Mouse (Mus musculus) hindbrain, embryonic 16.5 days (tissue): ENCODE measurements at regions not wholly inside any gene's neighbourhood (a gene's known extent, or its start where the extent isn't known, plus 50 kb on each side); places are given as distances from the start of the nearest gene placed in this dataset.

Source experiments
- ATAC-seq: fragments of 200-750 bp; cut with Nextera tagmentation; 2 replicates; pipeline ENCODE4 v1.8.0; 2017; ENCODE audit warnings: moderate TSS enrichment, moderate library complexity
- H3K27ac ChIP-seq: fragments of 300-500 bp; sonication (generic); 2 replicates; pipeline ENCODE4 v1.5.1; 2014; ENCODE audit warnings: low read depth, mild to moderate bottlenecking, control low read depth, low read length, moderate library complexity
- H3K27me3 ChIP-seq: fragments of 300-500 bp; sonication (generic); replicated peaks from 2 replicates; pipeline ENCODE4 v1.6.1; 2014; ENCODE audit warnings: low read length; ENCODE audit not compliant: control insufficient read depth, insufficient read depth
- H3K36me3 ChIP-seq: fragments of 300-500 bp; sonication (generic); 2 replicates; pipeline ENCODE4 v1.6.1; 2014; ENCODE audit warnings: mild to moderate bottlenecking, low read length, moderate library complexity, mixed read lengths; ENCODE audit not compliant: control insufficient read depth, insufficient read depth
- H3K4me1 ChIP-seq: fragments of 300-500 bp; sonication (generic); 2 replicates; pipeline ENCODE4 v1.6.1; 2014; ENCODE audit warnings: low read depth, low read length; ENCODE audit not compliant: control insufficient read depth, insufficient read depth
- H3K4me2 ChIP-seq: fragments of 300-500 bp; sonication (generic); 2 replicates; pipeline ENCODE4 v1.6.1; 2014; ENCODE audit warnings: mild to moderate bottlenecking, low read length, control low read depth, moderate library complexity
- H3K4me3 ChIP-seq: fragments of 300-500 bp; sonication (generic); 2 replicates; pipeline ENCODE4 v1.5.1; 2014; ENCODE audit warnings: mild to moderate bottlenecking, low read length, control low read depth, moderate library complexity
- H3K9ac ChIP-seq: fragments of 300-500 bp; sonication (generic); 2 replicates; pipeline ENCODE4 v1.6.1; 2014; ENCODE audit warnings: low read depth, mild to moderate bottlenecking, control low read depth, low read length, moderate library complexity
- H3K9me3 ChIP-seq: fragments of 300-500 bp; sonication (generic); 2 replicates; pipeline ENCODE4 v1.6.1; 2014; ENCODE audit warnings: mild to moderate bottlenecking, low read length, moderate library complexity; ENCODE audit not compliant: control insufficient read depth
- WGBS: fragments of 180-500 bp; shearing (Covaris S2); extraction: QIAGEN DNeasy Blood & Tissue Kit; methylation state at CpG from one replicate; pipeline ENCODE4 v1.1.7; 2014; 5-methylcytosine and 5-hydroxymethylcytosine counted together

GRCm38 (mm10) chr3:54103098-54103497 lies 52.7 kb upstream of the Trpc4 start:
- 87% methylated on average over 9 of the region's 16 CpGs for WGBS
- Histone ChIP-seq H3K27me3 (no peaks in the 10 kb centered on the region), H3K4me1 (no peaks in the 10 kb centered on the region), H3K27ac (no peak overlapping the region), H3K4me3 (no peak overlapping the region), H3K36me3 (no peaks in the 10 kb centered on the region), H3K9me3 (no peaks in the 10 kb centered on the region), H3K4me2 (no peak overlapping the region), H3K9ac (no peak overlapping the region)
- ATAC-seq = no peak

DNA sequence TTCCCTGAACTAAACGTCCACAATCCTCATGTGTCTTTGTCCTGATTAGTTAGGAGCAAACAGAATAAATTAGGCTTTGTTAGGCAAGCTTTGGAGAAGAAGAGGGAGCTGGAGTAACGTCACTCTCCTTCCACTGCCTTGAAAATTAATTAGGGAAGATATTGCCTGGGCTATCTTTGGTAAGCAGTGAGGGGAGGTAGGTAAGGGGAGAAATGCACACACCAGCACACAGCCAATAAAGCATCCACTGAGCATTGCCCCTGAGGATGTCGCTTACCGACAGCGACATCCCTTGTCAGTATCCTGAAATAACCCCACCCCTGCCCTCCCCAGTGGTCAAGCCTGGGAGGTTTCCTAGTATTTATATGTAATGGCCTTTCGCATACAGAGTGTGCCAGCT lies 72.2 kb upstream of the Trpc4 start:
- H3K36me3 ChIP-seq = no peaks in the 10 kb centered on the region
- H3K9me3 ChIP-seq = no peaks in the 10 kb centered on the region
- ATAC-seq = no peak
- H3K4me2 ChIP-seq = no peak overlapping the region
- no peak overlapping the region for H3K4me3 ChIP-seq
- H3K27ac ChIP-seq = no peak overlapping the region
- H3K4me1 ChIP-seq = peaks cover 3% of the 10 kb centered on the region
- H3K27me3 ChIP-seq = no peaks in the 10 kb centered on the region
- H3K9ac ChIP-seq = no peak overlapping the region
- 48% methylated on average over 6 of the region's 6 CpGs for WGBS

GRCm38 (mm10) chr3:54076461-54076860 lies 79.4 kb upstream of the Trpc4 start:
- no peaks in the 10 kb centered on the region for H3K27me3 ChIP-seq
- no peak overlapping the region for H3K9ac ChIP-seq
- H3K4me2 ChIP-seq = no peak overlapping the region
- no peaks in the 10 kb centered on the region for H3K36me3 ChIP-seq
- no peaks in the 10 kb centered on the region for H3K4me1 ChIP-seq
- no peak for ATAC-seq
- no peak overlapping the region for H3K27ac ChIP-seq
- H3K4me3 ChIP-seq = no peak overlapping the region
- H3K9me3 ChIP-seq = no peaks in the 10 kb centered on the region; the same call in 1 of the 2 replicates
- 77% methylated on average over 5 of the region's 5 CpGs for WGBS

- no peak for ATAC-seq
- Histone ChIP-seq H3K9me3 (peaks cover under 1% of the 10 kb centered on the region; the same call in 1 of the 2 replicates), H3K36me3 (no peaks in the 10 kb centered on the region), H3K9ac (no peak overlapping the region), H3K27ac (no peak overlapping the region), H3K4me2 (no peak overlapping the region), H3K27me3 (no peaks in the 10 kb centered on the region), H3K4me1 (no peaks in the 10 kb centered on the region), H3K4me3 (no peak overlapping the region)
- 60% methylated on average over 1 of the region's 1 CpGs for WGBS
Observed at GRCm38 (mm10) chr3:54060653-54061052, 95.2 kb upstream of the Trpc4 start.

- 81% methylated on average over 7 of the region's 7 CpGs for WGBS
- no peak for ATAC-seq
- Histone ChIP-seq H3K27me3 (no peaks in the 10 kb centered on the region), H3K4me3 (no peak overlapping the region), H3K9me3 (no peaks in the 10 kb centered on the region), H3K4me2 (no peak overlapping the region), H3K9ac (no peak overlapping the region), H3K27ac (no peak overlapping the region), H3K4me1 (peaks cover 2% of the 10 kb centered on the region; the same call in 1 of the 2 replicates), H3K36me3 (no peaks in the 10 kb centered on the region)
Observed at GRCm38 (mm10) chr3:54054376-54054775, 101.5 kb upstream of the Trpc4 start.

DNA sequence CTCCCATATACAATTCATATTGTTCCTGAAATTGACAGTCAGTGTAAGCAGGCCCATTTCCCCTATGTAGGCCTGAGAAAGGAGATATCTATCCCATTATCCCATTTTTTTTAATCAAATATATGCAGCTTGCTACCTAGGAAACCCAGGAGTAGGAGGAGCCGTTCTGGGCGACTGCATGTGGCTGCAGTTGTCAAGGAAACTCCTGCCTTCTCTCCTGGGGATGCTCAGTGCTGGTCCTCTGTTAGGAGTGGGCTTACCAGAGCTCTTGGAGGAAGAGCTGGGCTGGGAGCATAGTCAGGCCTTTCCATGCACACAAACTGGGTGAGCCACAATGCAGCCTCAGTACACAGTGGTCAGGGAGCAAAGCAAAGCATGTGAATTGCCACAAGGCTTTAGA lies 106.5 kb upstream of the Trpc4 start:
- Histone ChIP-seq H3K27ac (no peak overlapping the region), H3K9me3 (no peaks in the 10 kb centered on the region), H3K27me3 (no peaks in the 10 kb centered on the region), H3K4me3 (no peak overlapping the region), H3K4me2 (no peak overlapping the region), H3K4me1 (peaks cover 3% of the 10 kb centered on the region; the same call in 1 of the 2 replicates), H3K9ac (no peak overlapping the region), H3K36me3 (no peaks in the 10 kb centered on the region)
- ATAC-seq = peak; percentile 77; the same call in 1 of the 2 replicates
- WGBS = 5% methylated on average over 2 of the region's 2 CpGs

DNA sequence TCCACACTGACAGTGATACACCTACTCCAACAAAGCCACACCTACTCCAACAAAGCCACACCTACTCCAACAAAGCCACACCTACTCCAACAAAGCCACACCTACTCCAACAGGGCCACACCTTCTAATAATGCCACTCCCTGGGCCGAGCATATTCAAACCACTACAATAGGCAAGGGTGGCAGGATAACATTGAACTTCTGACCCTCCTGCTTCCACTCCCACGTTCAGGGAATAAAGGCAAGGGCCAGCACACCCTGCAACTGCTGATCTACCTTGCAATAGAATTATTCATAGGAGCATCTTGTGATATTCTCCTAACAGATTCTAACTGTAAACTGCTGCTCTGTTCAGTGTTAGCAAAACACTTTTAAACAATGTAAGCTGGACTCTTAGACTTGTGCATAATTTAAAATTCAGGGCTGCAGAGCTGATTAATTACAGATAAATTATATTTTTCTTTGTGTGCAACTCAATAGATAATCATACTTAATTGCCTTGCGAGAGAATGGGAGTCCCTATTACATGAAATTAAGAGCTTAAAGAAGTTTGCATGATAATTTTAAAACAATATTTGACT lies 107.7 kb upstream of the Trpc4 start:
- Histone ChIP-seq H3K4me1 (peaks cover 3% of the 10 kb centered on the region; the same call in 1 of the 2 replicates), H3K9me3 (no peaks in the 10 kb centered on the region), H3K9ac (no peak overlapping the region), H3K4me2 (no peak overlapping the region), H3K4me3 (no peak overlapping the region), H3K27ac (no peak overlapping the region), H3K36me3 (no peaks in the 10 kb centered on the region), H3K27me3 (no peaks in the 10 kb centered on the region)
- ATAC-seq = no peak
- WGBS = 63% methylated on average over 3 of the region's 3 CpGs

DNA sequence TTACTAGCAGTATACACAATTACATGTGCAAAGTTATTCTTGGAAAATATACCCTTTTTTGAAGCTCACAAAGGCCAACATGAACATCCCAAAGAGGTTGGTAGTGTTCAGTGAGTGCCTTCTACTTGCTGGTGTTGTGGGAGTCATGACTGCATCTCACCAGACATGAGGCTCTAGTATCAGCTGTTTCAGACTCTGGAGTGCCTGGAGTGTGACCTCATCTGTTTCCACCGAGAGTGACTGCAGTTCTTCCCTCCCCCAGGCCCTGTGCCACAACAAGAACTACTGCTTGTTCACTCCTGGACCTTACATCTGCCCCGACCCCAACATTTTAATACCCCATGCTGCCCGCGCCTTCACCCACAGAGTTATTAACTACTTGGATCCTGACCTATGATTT lies 128.5 kb upstream of the Trpc4 start:
- Histone ChIP-seq H3K4me1 (no peaks in the 10 kb centered on the region), H3K4me2 (no peak overlapping the region), H3K9me3 (no peaks in the 10 kb centered on the region), H3K4me3 (no peak overlapping the region), H3K27me3 (no peaks in the 10 kb centered on the region), H3K9ac (no peak overlapping the region), H3K27ac (no peak overlapping the region), H3K36me3 (no peaks in the 10 kb centered on the region)
- no peak for ATAC-seq
- WGBS = 78% methylated on average over 4 of the region's 4 CpGs

GRCm38 (mm10) chr3:54020196-54020595 lies 135.6 kb upstream of the Trpc4 start:
- Histone ChIP-seq H3K4me1 (no peaks in the 10 kb centered on the region), H3K4me3 (no peak overlapping the region), H3K9me3 (no peaks in the 10 kb centered on the region), H3K27ac (no peak overlapping the region), H3K36me3 (no peaks in the 10 kb centered on the region), H3K9ac (no peak overlapping the region), H3K27me3 (no peaks in the 10 kb centered on the region), H3K4me2 (no peak overlapping the region)
- no peak for ATAC-seq
- WGBS = 41% methylated on average over 4 of the region's 4 CpGs
